Mouse (Mus musculus) fat pad, adult 2 months (tissue): ENCODE data around the gene Hba-x.
"Not testable (repeated sequence)": the region's sequence is repeated elsewhere in the genome, so short reads cannot be mapped to it uniquely, and the experiment has no call there.

Source experiments
- DNase-seq: peaks from one replicate; pipeline ENCODE4 v3.0.0-alpha.2; 2011; ENCODE audit warnings: low read depth, low spot score; ENCODE audit errors: extremely low read depth

The Hba-x gene

GRCm38 (mm10) chr11:32248350-32248749, 27.9 kb upstream of the Hba-x start:
- DNase-seq: no peak

DNA sequence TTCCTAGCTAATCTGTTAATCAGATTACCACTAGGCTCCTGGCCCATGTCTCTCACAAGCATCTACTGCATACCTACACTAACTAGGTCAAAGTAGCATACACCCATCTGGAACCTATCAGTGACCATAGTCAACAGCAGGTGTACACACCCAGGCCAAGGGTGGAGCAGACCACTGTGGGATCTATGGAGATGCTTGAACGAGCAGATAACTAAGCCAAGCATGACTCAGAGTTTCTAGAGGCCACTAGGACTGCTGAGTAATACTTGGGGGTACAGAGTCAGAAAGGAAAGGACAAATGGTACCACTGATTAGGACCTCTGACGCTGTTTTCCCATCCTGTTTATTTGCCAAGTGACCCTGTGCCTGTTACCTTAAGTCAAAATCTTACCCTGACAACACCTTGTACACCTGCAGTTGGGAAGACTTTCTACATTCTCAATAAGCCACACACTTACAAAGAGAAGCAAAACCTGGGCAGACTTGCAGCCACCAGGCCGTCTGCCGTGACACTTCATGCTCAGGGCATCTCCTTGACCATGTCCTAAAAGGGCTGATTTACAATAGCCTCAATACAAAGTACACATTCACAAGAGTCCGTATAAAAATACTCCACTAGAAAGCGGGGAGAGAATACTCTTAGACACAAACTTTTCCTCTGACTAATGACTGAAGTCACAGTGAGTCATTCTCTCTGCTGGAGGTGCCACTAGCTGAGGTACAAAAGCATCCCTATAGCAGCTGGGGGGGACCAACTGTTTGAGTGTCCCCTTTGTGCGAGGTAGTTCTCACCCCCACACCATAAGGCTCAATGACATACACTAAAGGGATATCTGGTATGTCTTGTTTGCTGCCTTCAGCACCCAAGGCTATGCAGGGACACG, 25.1 kb upstream of the Hba-x start:
- DNase-seq: no peak

GRCm38 (mm10) chr11:32253121-32253520, 23.1 kb upstream of the Hba-x start:
- no peak for DNase-seq

DNA sequence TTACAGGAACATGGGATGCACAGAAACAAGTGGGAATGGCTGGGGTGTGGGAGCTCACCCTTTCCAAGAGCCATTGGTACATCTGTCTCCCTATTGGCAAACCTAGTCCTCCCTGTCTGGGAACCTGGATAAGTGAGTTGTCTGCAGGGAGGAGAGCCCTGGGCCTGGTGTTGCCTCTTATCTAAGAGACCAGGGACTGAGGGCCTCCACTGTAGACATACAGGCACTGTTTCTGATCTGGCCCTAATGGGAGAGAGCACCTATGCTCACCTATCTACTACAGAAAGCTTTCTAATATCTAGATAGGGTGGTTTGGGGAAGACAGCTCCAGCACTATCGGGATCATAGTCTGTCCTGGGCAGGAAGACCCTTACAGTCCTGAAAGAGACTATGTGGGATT, 20.1 kb upstream of the Hba-x start:
- no peak for DNase-seq

DNA sequence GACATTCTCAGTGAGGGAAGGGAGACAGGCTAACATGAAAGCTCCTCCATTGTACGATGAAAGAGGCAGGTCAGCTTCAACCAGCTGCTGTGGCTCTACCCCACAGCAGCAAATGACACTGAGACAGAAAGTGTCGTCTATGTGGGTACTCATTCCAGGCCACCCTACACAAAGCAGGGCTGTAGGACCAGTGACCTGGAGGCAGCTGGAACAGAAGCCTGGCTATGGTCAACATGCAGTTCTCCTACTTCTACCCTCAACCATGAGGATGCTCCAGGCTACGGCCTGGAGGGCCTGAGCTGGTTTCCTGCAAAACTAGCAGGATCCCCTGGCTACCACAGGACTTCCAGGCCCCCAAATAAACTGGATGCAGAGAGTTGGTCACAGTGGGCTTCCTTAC, 19.6 kb upstream of the Hba-x start:
- no peak for DNase-seq

DNA sequence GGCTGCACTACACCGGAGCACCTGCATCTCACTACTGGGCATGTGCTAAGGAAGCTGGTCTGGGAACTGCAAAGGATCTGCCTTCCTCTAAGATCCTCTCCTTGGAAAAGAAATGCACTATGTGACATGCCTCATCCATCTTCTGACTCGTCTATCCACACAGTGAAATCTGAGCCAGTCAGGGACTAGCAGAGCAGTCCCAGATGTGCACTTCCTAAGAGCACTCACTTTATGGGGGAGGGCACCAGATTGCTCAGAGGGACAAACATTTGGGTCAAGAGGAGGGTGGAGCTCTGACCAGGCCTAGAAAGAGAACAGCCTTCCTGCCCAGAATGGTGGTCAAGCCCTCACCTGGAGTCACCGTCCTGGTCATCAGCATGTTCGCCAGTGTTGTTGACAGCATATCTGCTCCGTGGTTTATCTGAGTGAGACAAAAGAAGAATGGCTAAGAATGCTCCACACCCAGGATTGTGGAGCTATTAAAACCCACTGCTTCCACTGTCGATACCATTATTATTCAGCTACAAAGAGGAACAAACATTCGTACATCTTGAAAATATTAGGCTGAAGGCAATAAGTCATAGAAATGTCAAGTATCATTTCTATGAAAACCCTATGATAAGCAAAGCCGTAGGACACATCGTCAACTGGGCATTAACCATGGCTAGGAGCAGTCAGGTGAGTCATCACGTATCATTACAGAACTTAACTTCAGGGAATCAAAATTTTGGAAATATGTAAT, 13.4 kb upstream of the Hba-x start:
- DNase-seq: no peak

DNA sequence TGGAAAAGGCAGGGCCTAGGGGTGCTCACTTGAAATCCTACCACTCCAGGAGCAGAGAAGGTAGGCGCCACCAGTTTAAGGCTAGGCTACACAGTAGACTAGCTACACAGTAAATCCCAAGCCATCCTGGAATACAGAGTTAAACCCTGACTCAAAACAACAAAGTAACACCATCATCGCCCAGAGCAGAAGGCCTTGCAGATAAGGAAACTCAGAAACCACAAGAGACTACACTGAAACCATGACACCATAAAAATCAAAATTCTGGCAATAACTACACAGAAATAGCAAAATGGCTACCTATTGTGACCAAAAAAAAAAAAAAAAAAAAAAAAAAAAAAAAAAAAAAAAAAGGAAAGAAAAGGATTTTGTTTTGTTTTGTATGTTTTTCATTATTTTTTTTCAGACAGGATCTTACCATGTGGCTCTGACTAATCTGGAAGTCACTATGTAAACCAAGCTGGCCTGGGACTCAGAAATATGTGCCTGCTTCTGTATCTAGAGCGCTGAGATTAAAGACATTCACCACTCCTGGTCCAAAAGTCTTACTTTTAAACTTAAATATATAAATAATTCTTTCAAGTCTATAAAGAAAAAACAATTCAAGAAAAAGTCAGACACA, 11.0 kb upstream of the Hba-x start:
- DNase-seq: no peak

- DNase-seq: no peak
These were observed 10.0 kb upstream of the Hba-x start for GRCm38 (mm10) chr11:32266194-32266593.

DNA sequence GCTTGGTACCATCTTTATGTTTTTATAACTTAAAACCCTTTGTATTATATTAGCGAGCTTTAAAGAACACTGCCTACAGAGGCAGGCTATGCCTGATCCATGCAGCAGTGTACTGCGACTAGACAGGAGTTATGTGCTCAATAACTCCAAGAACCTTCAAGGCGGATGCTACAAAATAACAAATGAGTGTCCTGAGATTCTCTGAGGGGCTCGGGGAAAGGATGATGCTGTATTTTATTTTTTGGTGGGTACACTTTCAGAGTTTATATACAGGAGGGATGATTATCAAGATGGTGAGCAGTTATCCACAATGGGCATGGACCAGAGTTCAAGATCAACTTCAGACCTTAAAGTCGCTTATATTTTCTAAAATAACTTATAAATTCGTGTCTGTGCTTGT, 9.4 kb upstream of the Hba-x start:
- DNase-seq: no peak

- DNase-seq: no peak
These were observed 8.9 kb upstream of the Hba-x start, which contains the start of gene Nprl3 for GRCm38 (mm10) chr11:32267188-32267884. Nprl3 (minus strand) TSS chr11:32267707.

DNA sequence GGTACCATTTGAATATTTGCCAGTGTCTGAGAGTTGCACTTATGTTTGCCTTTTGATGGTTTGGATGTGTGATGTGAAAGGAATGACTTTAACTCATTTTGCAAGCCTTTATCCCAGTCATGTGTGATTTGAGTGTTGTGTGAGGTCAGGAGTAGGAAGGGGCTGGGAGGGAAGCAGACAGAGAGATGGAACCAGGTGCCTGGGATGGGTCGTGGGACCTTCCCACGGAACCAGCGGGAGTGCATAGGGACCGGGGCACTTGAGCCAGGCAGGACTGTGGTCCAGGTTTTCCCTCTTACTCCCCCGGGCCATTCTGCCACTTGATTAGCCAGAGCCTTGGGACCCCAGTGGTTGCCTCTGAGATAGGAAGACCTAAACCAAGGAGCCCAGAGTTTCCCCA, 8.2 kb upstream of the Hba-x start:
- DNase-seq: no peak

DNA sequence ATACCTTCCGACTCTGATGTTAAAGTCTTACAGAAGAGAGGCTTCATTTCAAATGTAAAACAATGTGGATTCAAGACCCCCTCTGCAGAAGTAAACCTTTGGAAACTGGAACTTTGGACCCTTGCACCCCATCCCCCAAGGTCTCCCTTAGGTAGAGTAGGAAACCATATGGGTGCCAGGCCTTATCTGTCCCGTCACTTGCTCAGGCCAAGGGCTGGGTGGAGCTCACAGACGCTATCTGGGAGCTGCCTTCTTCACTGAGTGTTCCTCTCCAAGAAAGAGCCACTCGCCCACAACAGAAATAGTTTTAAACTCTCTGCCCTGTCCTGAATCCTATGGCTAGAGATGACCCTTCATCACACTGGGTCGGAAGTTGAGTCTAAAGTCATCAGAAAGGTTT, 7.2 kb upstream of the Hba-x start:
- DNase-seq: no peak

- DNase-seq: no peak
These were observed 5.0 kb upstream of the Hba-x start for GRCm38 (mm10) chr11:32271178-32271577.

GRCm38 (mm10) chr11:32277736-32278457, 1.7 kb downstream of the Hba-x start:
- DNase-seq: no peak

- DNase-seq: no peak
These were observed 2.3 kb downstream of the Hba-x start for GRCm38 (mm10) chr11:32278458-32278957.

- DNase-seq: no peak
These were observed 4.4 kb downstream of the Hba-x start for GRCm38 (mm10) chr11:32280646-32281045.

DNA sequence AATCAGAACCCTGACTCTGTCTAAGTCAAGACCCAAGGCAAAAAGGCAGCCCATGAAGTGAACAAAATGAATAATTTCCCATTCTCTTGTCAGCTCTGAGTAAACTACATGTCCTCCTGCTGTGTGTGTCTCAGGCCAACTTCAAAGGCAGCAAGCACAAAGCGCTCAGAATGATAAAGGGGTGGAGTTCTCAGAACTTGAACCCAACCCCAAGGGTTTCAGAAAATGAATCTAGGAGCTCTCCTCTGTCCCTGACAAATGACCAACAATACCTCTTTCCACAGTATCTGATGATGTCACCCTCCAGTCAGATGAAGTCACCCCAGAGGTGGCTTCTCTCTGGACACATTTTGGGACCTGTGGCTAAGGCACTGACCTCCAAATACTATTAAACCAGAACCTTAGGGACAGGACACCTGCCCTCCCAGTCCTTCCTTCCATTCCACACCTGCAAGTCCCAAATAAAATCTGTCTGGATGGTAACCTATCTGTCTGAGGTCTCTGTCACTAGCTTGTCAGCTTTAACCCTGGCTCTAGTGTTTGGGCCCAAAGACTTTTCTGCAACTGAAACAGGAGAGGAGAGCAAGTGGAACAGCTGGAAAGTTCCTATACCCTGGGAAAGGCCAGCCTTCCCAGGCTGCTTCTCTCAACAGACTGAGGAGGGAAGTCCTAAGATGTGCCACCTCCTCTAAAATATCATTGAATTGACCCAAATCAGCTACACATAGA, 5.4 kb downstream of the Hba-x start:
- no peak for DNase-seq

DNA sequence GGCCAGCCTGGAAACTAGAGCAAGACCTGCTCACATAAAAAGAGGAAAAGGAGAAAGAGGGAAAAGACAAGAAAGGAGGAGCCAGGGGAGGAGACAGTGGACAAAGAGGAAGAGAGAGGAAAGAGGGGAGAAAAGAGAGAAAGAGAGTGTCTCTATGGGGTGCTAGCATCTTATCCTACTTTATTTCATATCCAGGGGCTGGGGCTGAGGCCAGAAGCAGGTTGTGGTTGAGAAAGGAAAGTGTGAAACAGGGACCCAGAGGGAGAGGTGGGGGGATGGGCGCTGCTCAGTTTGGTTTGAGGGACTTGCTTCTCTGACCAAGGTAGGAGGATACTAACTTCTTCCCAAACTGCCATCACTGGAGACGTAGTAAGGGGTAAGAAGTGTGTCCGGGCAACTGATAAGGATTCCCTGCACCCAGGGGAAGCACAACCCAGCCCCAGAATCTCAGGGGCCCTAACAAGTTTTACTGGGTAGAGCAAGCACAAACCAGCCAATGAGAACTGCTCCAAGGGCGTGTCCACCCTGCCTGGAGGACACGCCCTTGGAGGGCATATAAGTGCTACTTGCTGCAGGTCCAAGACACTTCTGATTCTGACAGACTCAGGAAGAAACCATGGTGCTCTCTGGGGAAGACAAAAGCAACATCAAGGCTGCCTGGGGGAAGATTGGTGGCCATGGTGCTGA, 7.0 kb downstream of the Hba-x start, which contains the start of gene Hba-a1:
Gene Hba-a1, plus strand, starts transcription at position 421 of the 687 bp plus-strand sequence.
- DNase-seq: not testable (repeated sequence)

GRCm38 (mm10) chr11:32284582-32284981, 8.4 kb downstream of the Hba-x start:
- DNase-seq: not testable (repeated sequence)
